Mouse (Mus musculus) heart, adult 2 months (tissue): ENCODE data around the gene Ccnt2. TPM values are rescaled to one million over a fixed set of nuclear protein-coding genes. Genes with fewer than 3 reads are reported as not detected.

Experiments used
- DNase-seq, 2 experiments: peaks; one replicate each; pipeline ENCODE4 v3.0.0; 2021
- H3K27ac ChIP-seq: fragments of 200-600 bp; 2 replicates; pipeline ENCODE4 v1.8.1; 2022
- H3K27me3 ChIP-seq: fragments of 200-500 bp; 2 replicates; pipeline ENCODE4 v1.6.1; 2012; ENCODE audit warnings: mild to moderate bottlenecking, low read length, inconsistent platforms, mixed read lengths; ENCODE audit not compliant: control insufficient read depth, insufficient read depth
- H3K36me3 ChIP-seq: fragments of 200-500 bp; 2 replicates; pipeline ENCODE4 v1.6.1; 2012; ENCODE audit warnings: low read length, inconsistent platforms; ENCODE audit not compliant: control insufficient read depth, insufficient read depth
- H3K4me1 ChIP-seq: fragments of 200-500 bp; 2 replicates; pipeline ENCODE4 v1.6.1; 2011; ENCODE audit warnings: low read length; ENCODE audit not compliant: control insufficient read depth, insufficient read depth
- H3K4me3 ChIP-seq: fragments of 200-600 bp; 2 replicates; pipeline ENCODE4 v1.8.1; 2022
- H3K79me2 ChIP-seq: fragments of 200-500 bp; replicated peaks from 2 replicates; pipeline ENCODE4 v1.6.1; 2012; ENCODE audit warnings: mild to moderate bottlenecking, inconsistent platforms, low read length, moderate library complexity, mixed read lengths; ENCODE audit not compliant: control insufficient read depth, insufficient read depth
- H3K9ac ChIP-seq: fragments of 200-500 bp; 2 replicates; pipeline ENCODE4 v1.6.1; 2012; ENCODE audit warnings: low read depth, mild to moderate bottlenecking, control low read depth, inconsistent platforms, low read length, mixed read lengths
- CTCF ChIP-seq: fragments of 200-600 bp; IDR thresholded peaks from 2 replicates; pipeline ENCODE4 v1.8.1; 2022; ENCODE audit warnings: antibody characterized with exemption, mild to moderate bottlenecking, moderate library complexity
- EP300 ChIP-seq: fragments of 200-500 bp; IDR thresholded peaks from 2 replicates; pipeline ENCODE4 v1.6.1; 2011; ENCODE audit warnings: low read depth, low read length, control low read depth; ENCODE audit not compliant: insufficient read depth
- POLR2A ChIP-seq: fragments of 200-500 bp; IDR thresholded peaks from 2 replicates; pipeline ENCODE4 v1.6.1; 2011; ENCODE audit warnings: mild to moderate bottlenecking, low read depth, low read length, control low read depth; ENCODE audit not compliant: insufficient read depth
- WGBS: fragments of 180-500 bp; shearing (Covaris S2); methylation state at CpG from one replicate; pipeline ENCODE4 v1.1.7; 2018; 5-methylcytosine and 5-hydroxymethylcytosine counted together
- intact Hi-C: fragments of 180-260 bp; cut with DNase I; formaldehyde crosslinking; loops from one replicate; pipeline ENCODE4 v1.15.1; 2025
- long read RNA-seq: library from polyadenylated mRNA; stranded (forward); transcript quantifications from one replicate; pipeline ENCODE4 v2.0.0, GENCODE M21; 2021
- polyA plus RNA-seq: library from polyadenylated mRNA; depleted of rRNA; stranded (reverse); fragments of >200 nt; gene quantifications from 2 replicates; pipeline ENCODE4 v1.2.3, GENCODE M21; 2012; rRNA removed
- total RNA-seq, 2 experiments: library from RNA; stranded (reverse); gene quantifications; 2 replicates each; pipeline ENCODE4 v1.2.3; 2021

Ccnt2 gene
- 10 to 100 TPM; 20.6 to 21.6 TPM for total RNA-seq
- polyA plus RNA-seq = 17.2 and 33.6 TPM in 2 replicates
- long read RNA-seq, full-length matches to known transcripts = 4 of 9 reads
- long read RNA-seq, partial matches to known transcripts = 0 of 9 reads
- long read RNA-seq, other reads (novel, unspliced or antisense) = 5 of 9 reads

DNA sequence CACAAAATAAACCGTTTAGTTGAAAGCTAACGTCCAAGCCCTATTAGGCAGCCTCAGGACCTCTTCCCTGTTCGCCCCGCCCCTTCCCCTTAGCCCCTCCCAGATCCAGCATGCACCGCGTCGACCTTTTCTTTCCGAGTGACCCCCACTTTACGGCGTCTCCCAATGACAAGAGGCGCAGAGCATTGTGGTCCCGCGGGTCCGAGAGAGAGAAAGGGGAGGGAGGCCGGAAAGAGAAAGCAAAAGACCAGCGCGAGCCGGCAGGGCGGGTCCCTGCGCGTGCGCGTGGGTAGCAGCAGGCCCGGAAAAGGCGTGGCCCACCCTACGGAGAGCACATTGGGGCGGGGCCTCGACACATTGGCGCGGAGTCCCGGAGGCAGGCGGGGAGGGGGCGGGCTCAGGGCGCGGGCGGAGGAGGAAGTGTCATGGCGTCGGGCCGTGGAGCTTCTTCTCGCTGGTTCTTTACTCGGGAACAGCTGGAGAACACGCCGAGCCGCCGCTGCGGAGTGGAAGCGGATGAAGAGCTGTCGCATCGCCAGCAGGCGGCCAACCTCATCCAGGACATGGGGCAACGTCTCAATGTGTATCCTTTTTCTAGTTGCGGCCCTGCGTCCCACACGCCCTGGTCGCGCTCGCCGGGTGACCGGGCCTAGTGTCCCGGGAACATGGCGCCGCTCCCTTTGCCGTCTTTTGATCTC, at the start of gene Ccnt2:
Gene Ccnt2, plus strand, starts transcription at position 362 of the 698 bp plus-strand sequence.
- WGBS = under 1% methylated on average over 63 of the region's 63 CpGs
- TF ChIP-seq POLR2A (peak; percentile 90), CTCF (peak; percentile 43), EP300 (peak; percentile 66)
- peak within 1 kb of the TSS; percentile 98 for H3K27ac ChIP-seq

DNA sequence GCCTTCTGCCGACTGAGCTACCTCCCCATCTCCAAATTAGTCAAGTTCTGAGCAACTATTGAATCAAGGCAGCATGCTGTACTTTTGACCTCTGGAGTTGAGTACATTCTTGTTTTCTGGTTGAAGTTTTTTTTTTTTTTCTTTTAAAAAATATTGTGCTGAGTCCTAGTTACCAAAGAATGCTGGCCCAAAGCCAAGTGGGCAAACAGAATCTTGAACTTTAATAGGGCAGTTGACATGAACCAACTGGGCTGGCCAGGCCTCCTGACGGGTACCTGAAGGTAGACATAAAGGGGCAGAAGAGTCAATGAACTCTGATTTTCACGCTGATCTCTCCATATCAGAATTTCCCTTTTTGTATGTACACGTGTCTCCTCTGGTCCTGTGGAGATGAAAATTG, 44.9 kb upstream of the Ccnt2 start, which contains the start of gene Acmsd:
Gene Acmsd, plus strand, starts transcription at position 318 of the 400 bp plus-strand sequence.
- no peak for TF ChIP-seq EP300
- TF ChIP-seq POLR2A = no peak
- TF ChIP-seq CTCF = no peak
- no peak within 1 kb of the TSS for H3K27ac ChIP-seq
- H3K9ac ChIP-seq = no peak within 1 kb of the TSS
- H3K79me2 ChIP-seq = no peaks in the 10 kb centered on the region
- no peaks in the 10 kb centered on the region for H3K36me3 ChIP-seq
- no peaks in the 10 kb centered on the region for H3K4me1 ChIP-seq
- H3K4me3 ChIP-seq = no peak within 1 kb of the TSS
- intact Hi-C loops = no loop called here
- H3K27me3 ChIP-seq = no peaks in the 10 kb centered on the region
- 86% methylated on average over 4 of the region's 4 CpGs for WGBS
- DNase-seq = no peak

More for the DNA sequence above, at the start of gene Ccnt2:
- intact Hi-C loops = loop anchor here (5.0 to 10.0 kb wide), 3 partner anchors 93 to 569 kb away; partner anchors contain the start of genes Mgat5, R3hdm1, Rab3gap1 and Zranb3
- H3K4me1 ChIP-seq = peaks cover 3% of the 10 kb centered on the region
- H3K9ac ChIP-seq = peak within 1 kb of the TSS; percentile 73
- no peaks in the 10 kb centered on the region for H3K27me3 ChIP-seq
- H3K79me2 ChIP-seq = peaks cover 2% of the 10 kb centered on the region; the same call in 1 of the 2 replicates
- H3K4me3 ChIP-seq = peak within 1 kb of the TSS; percentile 98
- H3K36me3 ChIP-seq = peaks cover 14% of the 10 kb centered on the region
- peak; percentile 99 to 100 for DNase-seq

DNA sequence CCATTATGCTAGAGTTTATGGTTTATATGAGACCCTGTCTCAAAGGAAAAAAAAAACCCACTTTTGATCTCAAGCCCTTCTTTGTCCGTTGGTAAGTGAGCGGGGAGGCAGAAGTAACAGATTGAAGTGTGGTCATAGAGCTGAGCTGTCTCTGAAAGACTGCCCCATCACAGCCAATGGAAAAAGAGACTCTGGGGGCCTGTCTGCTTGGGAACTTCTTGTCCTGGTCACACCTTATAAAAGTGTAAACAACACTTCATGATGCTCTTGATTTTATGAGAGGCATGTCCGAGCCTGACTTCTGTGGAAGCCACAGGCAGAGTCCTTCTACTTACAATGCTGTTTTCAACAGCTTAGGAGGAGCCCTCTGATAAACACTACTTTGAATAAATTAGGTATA, 42.9 kb upstream of the Ccnt2 start:
- Histone ChIP-seq H3K79me2 (no peaks in the 10 kb centered on the region), H3K9ac (no peak overlapping the region), H3K27me3 (no peaks in the 10 kb centered on the region), H3K36me3 (no peaks in the 10 kb centered on the region), H3K4me1 (no peaks in the 10 kb centered on the region), H3K4me3 (no peak overlapping the region), H3K27ac (no peak overlapping the region)
- intact Hi-C loops = no loop called here
- 58% methylated on average over 3 of the region's 3 CpGs for WGBS
- no peak for DNase-seq
- TF ChIP-seq CTCF (no peak), POLR2A (no peak), EP300 (no peak)

DNA sequence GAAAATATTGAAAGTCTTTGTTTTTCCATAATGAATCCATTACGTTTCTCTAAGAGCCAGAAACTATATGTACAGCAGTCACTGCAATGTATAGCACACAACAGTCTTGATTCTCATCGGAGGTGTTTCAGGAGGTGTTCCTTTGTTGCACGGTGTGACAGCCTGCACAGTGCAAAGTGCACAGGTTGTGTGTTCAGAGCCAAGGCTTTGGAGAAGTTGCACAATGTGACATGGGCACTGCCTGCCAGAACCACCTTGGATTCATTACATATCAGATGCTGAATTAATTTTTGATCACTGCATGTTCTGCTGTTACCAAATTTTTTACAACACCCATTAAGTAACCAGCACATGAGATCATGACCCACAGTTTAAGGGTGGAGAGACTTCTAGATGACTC, 41.5 kb upstream of the Ccnt2 start:
- Histone ChIP-seq H3K4me3 (no peak overlapping the region), H3K27ac (no peak overlapping the region), H3K9ac (no peak overlapping the region), H3K79me2 (no peaks in the 10 kb centered on the region), H3K4me1 (no peaks in the 10 kb centered on the region), H3K27me3 (no peaks in the 10 kb centered on the region), H3K36me3 (no peaks in the 10 kb centered on the region)
- intact Hi-C loops = no loop called here
- 81% methylated on average over 3 of the region's 3 CpGs for WGBS
- no peak for DNase-seq
- TF ChIP-seq EP300 = no peak

DNA sequence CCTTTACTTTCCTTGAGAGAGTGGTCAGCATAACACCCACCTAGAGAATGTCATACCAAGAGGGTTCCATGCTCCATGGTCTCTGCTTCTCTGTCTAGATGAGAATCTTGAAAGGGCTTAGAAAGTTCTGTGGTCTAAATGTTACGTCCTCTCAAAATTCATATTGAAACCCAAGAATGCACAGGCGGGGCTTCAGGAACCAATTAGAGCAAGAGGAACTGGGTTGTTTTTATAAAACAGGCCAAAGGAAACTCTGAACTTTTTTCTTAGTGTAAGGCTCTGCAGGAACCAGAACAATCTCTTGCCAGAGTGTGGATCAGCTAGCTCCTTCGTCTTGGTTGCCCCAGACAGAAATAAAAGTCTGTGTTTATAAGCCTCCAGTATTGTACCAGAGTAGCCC, 41.1 kb upstream of the Ccnt2 start:
- Histone ChIP-seq H3K4me1 (no peaks in the 10 kb centered on the region), H3K27me3 (no peaks in the 10 kb centered on the region), H3K27ac (no peak overlapping the region), H3K4me3 (no peak overlapping the region), H3K9ac (no peak overlapping the region), H3K36me3 (no peaks in the 10 kb centered on the region), H3K79me2 (no peaks in the 10 kb centered on the region)
- TF ChIP-seq POLR2A = no peak
- no peak for TF ChIP-seq CTCF
- TF ChIP-seq EP300 = no peak
- intact Hi-C loops = no loop called here
- no peak for DNase-seq
- 53% methylated on average over 3 of the region's 3 CpGs for WGBS

DNA sequence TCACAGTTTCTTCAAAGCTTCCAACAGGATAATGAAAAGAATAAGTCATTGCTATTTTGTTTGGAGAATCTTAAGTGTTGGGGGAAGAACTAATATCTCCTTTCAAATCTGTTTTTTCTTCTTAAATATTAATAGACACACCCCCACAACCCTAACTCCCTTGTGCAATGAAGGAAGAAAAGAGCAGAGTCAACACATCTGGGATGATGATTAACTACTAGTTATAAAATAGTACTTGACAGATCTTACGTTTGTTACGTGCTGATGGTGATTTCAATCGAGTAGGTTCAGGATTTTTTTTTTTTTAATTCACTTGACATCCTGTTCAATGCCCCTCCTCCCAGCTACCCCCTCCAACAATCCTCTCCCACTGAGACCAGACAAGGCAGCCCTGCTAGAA, 38.6 kb upstream of the Ccnt2 start:
- no peaks in the 10 kb centered on the region for H3K27me3 ChIP-seq
- H3K4me1 ChIP-seq = no peaks in the 10 kb centered on the region
- TF ChIP-seq CTCF = no peak
- no peak for TF ChIP-seq EP300
- no peak for TF ChIP-seq POLR2A
- no peak overlapping the region for H3K4me3 ChIP-seq
- 73% methylated on average over 3 of the region's 3 CpGs for WGBS
- no peaks in the 10 kb centered on the region for H3K79me2 ChIP-seq
- intact Hi-C loops = no loop called here
- DNase-seq = no peak
- no peak overlapping the region for H3K27ac ChIP-seq
- H3K9ac ChIP-seq = no peak overlapping the region
- H3K36me3 ChIP-seq = no peaks in the 10 kb centered on the region
